Mouse (Mus musculus): Measurements from ENCODE around the gene Aqp11.

Gene Aqp11

GRCm38 (mm10) chr7:97709204-97709603 is 28.9 kb downstream of the Aqp11 start:
- no peak for DNase-seq (ENCODE audit: low read depth, low spot score)

GRCm38 (mm10) chr7:97707809-97708208 is 30.3 kb downstream of the Aqp11 start:
- no peak for DNase-seq (ENCODE audit: low read depth, low spot score)

GRCm38 (mm10) chr7:97707123-97707522 is 31.0 kb downstream of the Aqp11 start:
- DNase-seq (ENCODE audit: low read depth, low spot score) = no peak

GRCm38 (mm10) chr7:97701106-97701505 is 37.0 kb downstream of the Aqp11 start:
- no peak for DNase-seq (ENCODE audit: low read depth, low spot score)

GRCm38 (mm10) chr7:97700173-97700572 is 37.9 kb downstream of the Aqp11 start:
- no peak for DNase-seq (ENCODE audit: low read depth, low spot score)

GRCm38 (mm10) chr7:97696506-97697254 is 41.4 kb downstream of the Aqp11 start, which contains the start of gene Clns1a:
TSS of gene Clns1a (plus strand) at chr7:97696634.
- DNase-seq (ENCODE audit: low read depth, low spot score) = peak; percentile 87

GRCm38 (mm10) chr7:97696133-97696505 is 42.0 kb downstream of the Aqp11 start:
- no peak for DNase-seq (ENCODE audit: low read depth, low spot score)

GRCm38 (mm10) chr7:97695441-97695840 is 42.6 kb downstream of the Aqp11 start:
- no peak for DNase-seq (ENCODE audit: low read depth, low spot score)

GRCm38 (mm10) chr7:97687831-97688230 is 50.3 kb downstream of the Aqp11 start:
- DNase-seq (ENCODE audit: low read depth, low spot score) = no peak

GRCm38 (mm10) chr7:97679239-97679638 is 58.9 kb downstream of the Aqp11 start:
- no peak for DNase-seq (ENCODE audit: low read depth, low spot score)

All from embryo, embryonic 11.5 days (tissue).